Mouse (Mus musculus): ENCODE data around the gene Hist1h1d.

Hist1h1d gene

GRCm38 (mm10) chr13:23603182-23603699, 50.2 kb downstream of the Hist1h1d start:
- no peak for TF ChIP-seq GATA4 (IDR thresholded peaks at IDR 0.05; ENCODE audit: insufficient replicate concordance, low read length)

GRCm38 (mm10) chr13:23604452-23604851, 51.4 kb downstream of the Hist1h1d start:
- TF ChIP-seq GATA4 (IDR thresholded peaks at IDR 0.05; ENCODE audit: insufficient replicate concordance, low read length): no peak

GRCm38 (mm10) chr13:23605052-23605451, 52.0 kb downstream of the Hist1h1d start:
- no peak for TF ChIP-seq GATA4 (IDR thresholded peaks at IDR 0.05; ENCODE audit: insufficient replicate concordance, low read length)

- TF ChIP-seq GATA4 (IDR thresholded peaks at IDR 0.05; ENCODE audit: insufficient replicate concordance, low read length): no peak
These were observed 56.1 kb downstream of the Hist1h1d start for GRCm38 (mm10) chr13:23609209-23609608.

- TF ChIP-seq GATA4 (IDR thresholded peaks at IDR 0.05; ENCODE audit: insufficient replicate concordance, low read length): no peak
These were observed 56.8 kb downstream of the Hist1h1d start for GRCm38 (mm10) chr13:23609844-23610243.

Measured in liver, adult (tissue).